Mouse (Mus musculus): Measurements from ENCODE around the gene Ctnna2.

GRCm38 (mm10) chr6:77475354-77475753 lies 504.1 kb downstream of the Ctnna2 start:
- TF ChIP-seq GATA1 (IDR thresholded peaks at IDR 0.05; ENCODE audit: borderline replicate concordance, low read length) (no peak), FLI1 (IDR thresholded peaks at IDR 0.05; ENCODE audit: low read length) (no peak)
